Mouse (Mus musculus): ENCODE measurements around the gene Cog1.

GRCm38 (mm10) chr11:113682897-113683626, 34.1 kb downstream of the Cog1 start:
- TF ChIP-seq CTCF (IDR thresholded peaks at IDR 0.05; ENCODE audit: low read depth, low read length): no peak
- TF ChIP-seq POLR2A (IDR thresholded peaks at IDR 0.05; ENCODE audit: borderline replicate concordance, low read depth, low read length): no peak

All from bone marrow macrophage, adult 2 months (primary cell).